ENCODE assay signal across 8 mouse cellular contexts in the genomic region with DNA sequence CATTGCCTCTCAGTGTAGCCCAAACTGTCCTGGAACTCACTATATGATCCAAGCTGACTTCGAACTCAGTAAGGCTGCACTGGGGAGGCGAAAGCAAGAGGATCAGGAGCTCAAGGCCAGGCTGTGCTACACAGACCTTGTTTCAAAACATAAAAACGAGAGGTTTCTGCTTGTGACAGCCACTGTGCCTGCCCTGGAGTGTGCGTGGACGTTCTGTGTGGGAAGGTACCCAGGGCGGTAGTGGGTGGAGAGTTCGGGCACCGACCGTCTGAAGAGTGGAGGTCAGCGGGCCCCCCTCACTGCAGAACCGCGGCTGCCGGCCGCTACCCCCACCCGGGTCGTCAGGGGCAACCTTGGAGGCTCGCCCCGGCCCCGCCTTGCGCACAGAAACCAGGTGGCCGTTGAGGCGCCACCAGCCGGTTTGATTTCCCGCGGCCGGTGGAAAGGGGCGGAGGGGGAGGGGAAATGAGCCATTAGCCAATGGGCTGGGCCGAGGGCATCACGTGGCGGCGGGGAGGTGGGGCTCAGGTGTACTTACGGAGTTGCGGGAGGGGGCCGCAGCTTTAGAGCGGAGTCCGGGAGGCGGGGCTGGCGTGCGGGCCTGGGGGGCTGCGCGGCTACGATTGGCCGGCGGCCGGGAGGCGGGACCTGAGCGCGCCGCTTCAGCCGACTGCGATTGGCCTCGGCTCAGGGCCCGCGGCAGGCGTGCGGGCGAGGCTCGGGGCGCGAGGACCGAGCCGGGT. TPM values are rescaled to one million over a fixed set of nuclear protein-coding genes. Genes with fewer than 3 reads are reported as not detected.
DNase-seq lines count a peak whose midpoint lies in the region; ATAC-seq lines count a peak whose summit lies in the region.

A gene (plus strand): TSS at position 660 of the 743 bp plus-strand sequence.

- peak; percentile 72 for DNase-seq in T-cell, adult 2 months (ENCODE audit: low spot score)
- peak; percentile 98 to 99 for DNase-seq in cerebellum, postnatal 14 days
- DNase-seq in frontal cortex, postnatal 14 days (ENCODE audit: low spot score in 2 of 2) = peak; percentile 77 to 83
- peak; percentile 76 to 87 for DNase-seq in layer of hippocampus, postnatal 14 days (ENCODE audit: low spot score in 2 of 2)
- peak; percentile 85 for DNase-seq in lung, postnatal 10 days
- peak; percentile 85 for DNase-seq in retina, embryonic 14.5 days (ENCODE audit: low spot score)
- DNase-seq in thymus, postnatal 25 days = peak; percentile 93

- H3K36me3 ChIP-seq in hindbrain, embryonic 12.5 days = no peaks in the 10 kb centered on the region

- ATAC-seq in hindbrain, embryonic 12.5 days (ENCODE audit: low FRiP score) = peak; percentile 91

- no peaks in the 10 kb centered on the region for H3K9me3 ChIP-seq in hindbrain, embryonic 12.5 days (replicated peaks)

- H3K4me1 ChIP-seq in hindbrain, embryonic 12.5 days = peaks cover 13% of the 10 kb centered on the region

- peaks cover 56% of the 10 kb centered on the region for H3K27me3 ChIP-seq in hindbrain, embryonic 12.5 days

- H3K27ac ChIP-seq in hindbrain, embryonic 12.5 days = no peak within 1 kb of the TSS

- H3K9ac ChIP-seq in hindbrain, embryonic 12.5 days = peak within 1 kb of the TSS; percentile 81

- H3K4me2 ChIP-seq in hindbrain, embryonic 12.5 days (replicated peaks) = peak within 1 kb of the TSS; percentile 100

- 3% methylated on average over 38 of the region's 62 CpGs for WGBS in hindbrain, embryonic 12.5 days

- peak within 1 kb of the TSS; percentile 63 for H3K4me3 ChIP-seq in hindbrain, embryonic 12.5 days

RNA-seq across cellular contexts. Expression of the gene that starts here (rescaled TPM):
- 5.5 and 9.0 TPM in 2 replicates for polyA plus RNA-seq in hindbrain, embryonic 12.5 days (2016; fragmentation: Nextera tagmentation; extraction: Ambion mirVana)
- total RNA-seq in layer of hippocampus, postnatal 14 days (2021) = 1 to 10 TPM; 8.3 to 9.7 TPM
